Mouse (Mus musculus) bone marrow macrophage, adult 2 months (primary cell): ENCODE results near the gene Gcnt2. TPM values are rescaled to one million over a fixed set of nuclear protein-coding genes. Genes with fewer than 3 reads are reported as not detected.

Source experiments
- H3K27ac ChIP-seq: 2 replicates; pipeline ENCODE4 v1.5.1; 2012; ENCODE audit warnings: low read depth, low read length; ENCODE audit not compliant: insufficient read depth
- H3K4me1 ChIP-seq: 2 replicates; pipeline ENCODE4 v1.6.1; 2012; ENCODE audit warnings: low read length; ENCODE audit not compliant: control insufficient read depth, insufficient read depth
- H3K4me3 ChIP-seq: 2 replicates; pipeline ENCODE4 v1.5.1; 2012; ENCODE audit warnings: mild to moderate bottlenecking, low read length, moderate library complexity; ENCODE audit not compliant: insufficient read depth
- CTCF ChIP-seq: IDR thresholded peaks from 2 replicates; pipeline ENCODE4 v1.5.1; 2012; ENCODE audit warnings: low read depth, mild to moderate bottlenecking, low read length, moderate library complexity
- POLR2A ChIP-seq: IDR thresholded peaks from 2 replicates; pipeline ENCODE4 v1.6.1; 2012; ENCODE audit warnings: mild to moderate bottlenecking, low read depth, low read length, borderline replicate concordance
- polyA plus RNA-seq: library from polyadenylated mRNA; stranded (reverse); fragments of >200 nt; gene quantifications from 2 replicates; pipeline ENCODE4 v1.2.4, GENCODE M21; 2012; ENCODE audit not compliant: missing spikeins, insufficient read depth, insufficient read length

Gene Gcnt2
- polyA plus RNA-seq, 1 experiment, result 0.67 TPM

GRCm38 (mm10) chr13:40863006-40863405 is 3.5 kb downstream of the Gcnt2 start:
- TF ChIP-seq POLR2A (no peak), CTCF (no peak)
- Histone ChIP-seq H3K27ac (no peak overlapping the region), H3K4me3 (no peak overlapping the region), H3K4me1 (peaks cover 9% of the 10 kb centered on the region)

- H3K4me1 ChIP-seq, result 0 out of 2 replicates have a peak, but pooled peaks cover 3% of the 10 kb centered on the region
- no peak overlapping the region for H3K4me3 ChIP-seq
- TF ChIP-seq POLR2A, result no peak
- no peak for TF ChIP-seq CTCF
- H3K27ac ChIP-seq, result no peak overlapping the region
Observed at GRCm38 (mm10) chr13:40868844-40869587, 9.5 kb downstream of the Gcnt2 start.

DNA sequence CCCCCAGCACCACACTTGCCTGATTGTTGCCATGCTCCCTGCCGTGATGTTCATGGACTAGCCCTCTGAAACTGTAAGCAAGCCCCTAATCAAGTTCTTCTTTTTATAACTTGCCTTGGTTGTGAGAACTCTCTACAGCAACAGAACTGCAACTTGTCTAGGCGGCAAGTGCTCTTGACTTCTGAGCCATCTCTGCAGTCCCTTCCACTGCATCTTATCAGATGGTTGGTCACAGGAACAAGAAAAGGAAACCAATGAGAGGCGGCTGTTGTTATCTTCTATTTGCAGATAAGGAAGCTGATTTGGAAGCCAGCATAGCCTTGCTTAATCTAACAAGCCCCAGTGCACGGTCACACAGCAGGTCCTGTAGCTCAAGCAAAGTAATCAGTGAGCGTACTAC is 14.5 kb downstream of the Gcnt2 start:
- no peak for TF ChIP-seq CTCF
- no peak for TF ChIP-seq POLR2A
- Histone ChIP-seq H3K4me3 (no peak overlapping the region), H3K27ac (no peak overlapping the region), H3K4me1 (no peaks in the 10 kb centered on the region)

GRCm38 (mm10) chr13:40875415-40875814 is 15.9 kb downstream of the Gcnt2 start:
- no peak overlapping the region for H3K27ac ChIP-seq
- H3K4me3 ChIP-seq, result no peak overlapping the region
- no peak for TF ChIP-seq CTCF
- TF ChIP-seq POLR2A, result no peak
- no peaks in the 10 kb centered on the region for H3K4me1 ChIP-seq

- TF ChIP-seq POLR2A, result no peak
- H3K4me3 ChIP-seq, result no peak overlapping the region
Observed at GRCm38 (mm10) chr13:40877589-40877988, 18.0 kb downstream of the Gcnt2 start.

DNA sequence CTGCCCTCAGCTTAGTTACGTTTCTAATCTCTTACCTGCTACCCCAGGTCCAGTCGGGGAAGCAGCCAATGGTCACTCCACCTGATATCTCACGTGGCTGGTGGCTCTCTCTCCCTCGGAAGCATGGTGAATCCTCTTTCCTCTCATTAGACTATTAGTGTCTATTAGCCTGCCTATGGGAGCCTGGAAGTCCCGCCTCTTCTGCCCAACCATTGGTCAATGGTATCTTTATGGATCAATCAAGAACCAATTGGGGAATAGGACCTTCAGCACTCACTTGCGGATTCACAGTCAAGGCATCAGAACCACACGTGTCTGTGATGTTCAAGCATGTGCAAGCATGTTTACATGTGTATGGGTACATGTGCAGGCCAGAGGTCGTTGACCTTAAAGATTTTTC is 21.0 kb downstream of the Gcnt2 start:
- TF ChIP-seq CTCF (no peak), POLR2A (no peak)
- no peaks in the 10 kb centered on the region for H3K4me1 ChIP-seq
- H3K4me3 ChIP-seq, result no peak overlapping the region
- H3K27ac ChIP-seq, result no peak overlapping the region

More at GRCm38 (mm10) chr13:40877589-40877988, 18.0 kb downstream of the Gcnt2 start:
- no peaks in the 10 kb centered on the region for H3K4me1 ChIP-seq
- H3K27ac ChIP-seq, result no peak overlapping the region

GRCm38 (mm10) chr13:40882606-40883005 is 23.1 kb downstream of the Gcnt2 start:
- TF ChIP-seq POLR2A, result no peak
- no peak for TF ChIP-seq CTCF
- no peak overlapping the region for H3K4me3 ChIP-seq
- H3K27ac ChIP-seq, result no peak overlapping the region
- H3K4me1 ChIP-seq, result no peaks in the 10 kb centered on the region

DNA sequence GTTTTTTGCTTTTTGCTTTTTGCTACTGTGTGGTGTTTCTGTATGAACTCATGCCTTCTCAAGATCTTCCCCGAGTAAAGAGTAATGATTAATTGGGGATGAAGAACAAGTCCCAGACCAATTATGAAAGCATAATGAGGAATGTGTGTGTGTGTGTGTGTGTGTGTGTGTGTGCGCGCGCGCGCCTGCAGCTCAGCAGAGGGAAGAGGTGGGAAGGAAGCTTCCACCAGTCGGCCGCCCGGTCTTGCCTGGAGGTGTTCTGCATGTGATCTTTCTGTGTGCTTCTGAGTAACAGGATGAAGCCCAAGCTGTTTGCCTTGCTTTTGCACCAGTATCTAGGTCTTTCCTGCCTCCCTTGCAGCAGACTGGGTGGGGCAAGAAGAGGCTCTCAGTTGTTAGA is 24.3 kb downstream of the Gcnt2 start:
- H3K4me1 ChIP-seq, result no peaks in the 10 kb centered on the region
- no peak overlapping the region for H3K4me3 ChIP-seq
- TF ChIP-seq CTCF (no peak), POLR2A (no peak)
- H3K27ac ChIP-seq, result no peak overlapping the region

GRCm38 (mm10) chr13:40884878-40885277 is 25.3 kb downstream of the Gcnt2 start:
- TF ChIP-seq CTCF (no peak), POLR2A (no peak)
- Histone ChIP-seq H3K4me1 (no peaks in the 10 kb centered on the region), H3K4me3 (no peak overlapping the region), H3K27ac (no peak overlapping the region)

DNA sequence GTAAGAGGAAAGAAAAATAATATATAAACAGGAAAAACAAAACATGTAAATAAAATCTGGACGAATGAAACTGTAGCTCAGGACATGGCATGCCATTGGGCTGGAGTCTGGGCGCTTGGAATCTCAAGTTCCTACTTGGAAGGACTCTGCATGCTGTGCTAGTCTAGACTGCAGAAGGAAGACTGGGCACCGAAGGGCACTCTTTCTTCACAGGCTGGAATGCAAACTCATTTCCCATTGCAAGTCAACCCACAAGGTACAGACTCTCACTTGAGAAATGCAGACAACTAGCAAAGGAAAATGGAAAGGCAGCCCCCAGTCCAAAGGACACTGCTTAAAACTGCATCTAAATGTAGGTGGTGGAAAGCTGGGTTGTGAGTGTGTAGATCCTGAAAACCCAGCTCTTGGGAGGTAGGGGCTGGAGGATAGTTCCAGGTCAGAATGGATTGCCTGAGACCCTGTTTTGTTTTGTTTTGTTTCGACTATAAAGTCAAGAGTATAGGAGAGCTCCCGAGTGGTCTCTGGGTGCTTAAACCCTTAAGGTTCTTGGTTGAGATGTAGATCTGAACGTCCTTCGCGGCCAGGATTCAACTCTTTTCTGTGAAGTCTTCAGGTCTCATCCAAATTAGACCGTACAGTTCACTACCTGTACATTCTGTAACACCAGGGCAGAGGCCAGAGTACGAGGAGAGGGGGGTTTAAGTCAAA is 26.5 kb downstream of the Gcnt2 start:
- H3K4me3 ChIP-seq, result no peak overlapping the region
- TF ChIP-seq POLR2A (no peak), CTCF (no peak)
- no peaks in the 10 kb centered on the region for H3K4me1 ChIP-seq
- no peak overlapping the region for H3K27ac ChIP-seq

GRCm38 (mm10) chr13:40886643-40887381 is 27.3 kb downstream of the Gcnt2 start:
- H3K27ac ChIP-seq, result no peak overlapping the region
- no peak overlapping the region for H3K4me3 ChIP-seq

More at GRCm38 (mm10) chr13:40886643-40887381, 27.3 kb downstream of the Gcnt2 start:
- no peak for TF ChIP-seq POLR2A
- no peak for TF ChIP-seq CTCF
- H3K4me1 ChIP-seq, result no peaks in the 10 kb centered on the region
